Mouse (Mus musculus): ENCODE results near the gene Sept11.
A peak's percentile ranks its signal among the peaks of the same experiment; 100 is the strongest.

Gene Sept11

DNA sequence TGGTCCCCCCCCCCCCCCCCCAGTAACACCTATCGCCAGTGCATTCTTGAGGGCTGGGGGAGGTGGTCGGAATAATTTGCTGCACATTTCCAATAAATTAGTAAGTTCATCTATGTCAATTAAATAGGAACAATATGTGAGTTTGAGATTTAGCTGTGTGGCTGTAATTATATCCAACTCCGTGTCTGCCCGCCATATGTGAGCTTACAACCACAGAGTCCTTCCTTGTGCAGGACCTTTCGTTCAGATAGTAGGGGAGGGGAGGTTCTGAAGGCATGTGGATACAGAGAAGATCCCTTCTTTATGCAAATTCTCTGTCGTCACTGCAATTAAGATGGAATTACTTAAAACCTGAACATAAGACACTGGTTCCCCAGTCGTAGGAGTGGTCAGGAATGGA is 2.1 kb downstream of the Sept11 start:
- no peak for DNase-seq (ENCODE audit: inconsistent ontology term)

DNA sequence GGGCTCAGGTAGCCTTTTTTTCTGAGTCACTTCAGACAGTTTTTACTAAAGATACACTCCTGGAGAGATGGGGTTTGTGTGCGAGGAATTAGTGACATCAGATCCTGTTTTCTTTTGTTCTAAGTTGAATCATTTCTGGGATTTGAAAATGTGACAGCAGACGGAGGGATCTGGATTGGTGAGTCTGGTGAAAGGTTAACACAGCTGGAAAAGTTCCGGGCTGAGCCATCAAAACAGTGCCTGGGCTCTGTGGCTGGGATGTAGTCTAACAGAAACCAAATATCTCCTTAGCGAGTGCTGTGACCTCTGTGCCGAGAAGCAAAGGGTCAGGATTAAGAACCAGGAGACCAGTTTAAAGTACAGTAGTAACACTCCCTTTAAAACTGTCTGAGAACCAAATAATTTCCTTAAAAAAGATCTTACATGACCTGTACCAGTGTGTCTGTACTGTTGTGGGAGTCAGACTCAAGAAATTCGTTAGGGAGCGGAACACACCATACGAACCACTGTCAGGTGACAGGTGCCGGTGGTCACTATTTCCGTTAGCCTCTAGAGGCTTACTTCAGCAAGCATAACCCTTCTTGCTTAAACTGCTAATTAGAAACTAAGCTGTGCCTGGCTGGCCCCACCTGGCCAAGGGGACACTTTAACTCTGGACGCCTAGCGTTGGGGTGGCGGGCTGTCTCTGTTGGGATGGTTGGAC is 4.1 kb downstream of the Sept11 start:
- DNase-seq (ENCODE audit: inconsistent ontology term) = no peak

DNA sequence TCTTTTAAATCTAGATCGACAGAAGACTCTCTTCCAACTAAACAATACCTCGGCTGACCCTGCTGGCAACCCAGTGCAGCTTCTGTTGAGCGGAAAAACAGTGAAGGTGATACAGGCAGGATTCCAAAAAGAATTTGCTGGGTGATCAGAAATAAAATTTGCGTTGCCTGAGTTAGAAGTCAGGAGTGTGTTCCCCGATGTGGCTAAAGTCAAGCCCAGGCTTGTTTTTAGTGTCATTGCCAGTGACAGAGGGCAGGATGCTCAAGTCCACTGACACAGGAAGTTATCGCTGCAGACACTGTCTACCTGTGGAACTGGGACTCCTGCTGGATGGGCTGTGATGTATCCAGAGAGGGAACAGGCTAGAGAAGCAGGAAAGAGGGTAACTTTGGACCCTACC is 5.0 kb downstream of the Sept11 start:
- DNase-seq (ENCODE audit: inconsistent ontology term) = no peak

DNA sequence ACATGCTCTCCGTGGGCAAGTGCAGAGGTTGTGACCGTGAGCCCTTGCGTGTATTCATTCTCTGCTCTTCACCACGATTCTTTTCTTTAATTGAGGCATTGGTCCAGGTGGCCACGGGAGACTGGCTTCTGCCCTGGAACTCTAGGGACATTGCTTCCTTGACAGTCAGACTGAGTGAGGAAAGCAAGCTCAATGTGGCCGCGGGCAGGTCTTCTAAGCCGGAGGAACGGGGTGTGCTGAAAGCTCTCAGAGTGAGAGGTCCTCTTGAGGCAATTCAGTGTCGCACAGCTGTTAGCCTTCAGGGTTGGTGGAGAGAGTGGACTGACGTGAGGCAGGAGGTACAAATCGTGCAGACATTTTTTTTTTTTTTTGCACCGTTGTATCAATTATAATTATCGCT is 5.6 kb downstream of the Sept11 start:
- no peak for DNase-seq (ENCODE audit: inconsistent ontology term)

DNA sequence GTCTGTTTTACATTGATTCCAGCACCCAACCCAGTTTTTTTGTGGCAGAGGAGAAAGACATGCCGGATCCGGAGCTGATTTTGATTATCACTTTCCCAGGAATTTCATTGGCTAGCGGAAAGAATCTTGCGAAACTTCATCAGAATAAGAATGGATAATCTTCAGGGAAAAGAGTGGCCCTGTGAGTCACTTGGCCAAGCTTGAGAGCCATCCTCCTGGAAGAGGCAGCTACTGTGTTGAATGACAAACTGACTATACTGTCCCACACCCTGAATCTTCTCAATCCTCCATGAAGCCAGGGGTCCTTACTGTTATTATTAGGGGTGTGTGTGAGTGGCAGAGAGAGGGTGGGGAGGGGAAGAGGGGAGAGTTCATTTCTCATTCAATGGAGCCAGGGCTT is 7.7 kb downstream of the Sept11 start:
- DNase-seq (ENCODE audit: inconsistent ontology term) = peak; percentile 42

DNA sequence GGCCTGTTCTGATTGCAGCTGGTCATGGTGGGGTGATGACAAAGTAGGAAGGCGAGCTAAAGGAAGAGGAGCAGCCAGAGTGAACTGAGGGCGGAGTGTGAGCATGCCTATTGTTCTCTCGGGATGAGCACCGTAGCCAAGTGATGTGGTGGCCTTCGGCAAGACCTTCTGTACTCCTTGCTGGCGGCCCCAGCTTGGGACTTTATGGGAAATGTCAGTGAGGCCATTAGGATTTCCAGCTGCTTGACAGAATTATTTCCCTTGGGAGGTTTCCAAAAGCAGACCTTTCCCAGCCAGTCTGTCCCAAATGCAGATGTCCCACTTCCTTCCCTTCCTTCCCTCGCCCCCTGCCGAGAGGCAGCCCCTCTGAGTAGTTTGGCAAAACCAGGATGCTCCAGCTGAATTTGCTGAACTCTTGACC is 8.1 kb downstream of the Sept11 start:
- DNase-seq (ENCODE audit: inconsistent ontology term) = no peak

DNA sequence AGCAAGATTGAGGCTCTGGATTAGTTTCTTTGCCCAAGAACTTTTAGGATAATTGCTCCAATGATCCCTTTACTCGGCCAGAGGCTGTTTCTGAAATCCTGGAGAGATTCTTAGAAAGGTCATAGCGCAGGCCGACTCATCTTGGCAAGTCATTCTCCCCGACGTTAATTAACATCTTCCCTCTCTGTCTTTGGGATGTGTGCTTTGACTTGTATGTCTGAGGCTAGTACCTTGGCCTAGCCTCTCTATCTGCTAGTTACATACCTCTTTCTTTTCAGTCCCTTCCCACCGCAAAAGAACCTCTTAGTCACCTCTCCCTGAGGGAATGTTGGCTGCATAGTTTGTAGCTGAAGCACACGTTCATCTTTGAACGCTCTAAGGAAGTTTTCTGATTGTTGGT is 10.4 kb downstream of the Sept11 start:
- peak; percentile 52 for DNase-seq (ENCODE audit: inconsistent ontology term)

DNA sequence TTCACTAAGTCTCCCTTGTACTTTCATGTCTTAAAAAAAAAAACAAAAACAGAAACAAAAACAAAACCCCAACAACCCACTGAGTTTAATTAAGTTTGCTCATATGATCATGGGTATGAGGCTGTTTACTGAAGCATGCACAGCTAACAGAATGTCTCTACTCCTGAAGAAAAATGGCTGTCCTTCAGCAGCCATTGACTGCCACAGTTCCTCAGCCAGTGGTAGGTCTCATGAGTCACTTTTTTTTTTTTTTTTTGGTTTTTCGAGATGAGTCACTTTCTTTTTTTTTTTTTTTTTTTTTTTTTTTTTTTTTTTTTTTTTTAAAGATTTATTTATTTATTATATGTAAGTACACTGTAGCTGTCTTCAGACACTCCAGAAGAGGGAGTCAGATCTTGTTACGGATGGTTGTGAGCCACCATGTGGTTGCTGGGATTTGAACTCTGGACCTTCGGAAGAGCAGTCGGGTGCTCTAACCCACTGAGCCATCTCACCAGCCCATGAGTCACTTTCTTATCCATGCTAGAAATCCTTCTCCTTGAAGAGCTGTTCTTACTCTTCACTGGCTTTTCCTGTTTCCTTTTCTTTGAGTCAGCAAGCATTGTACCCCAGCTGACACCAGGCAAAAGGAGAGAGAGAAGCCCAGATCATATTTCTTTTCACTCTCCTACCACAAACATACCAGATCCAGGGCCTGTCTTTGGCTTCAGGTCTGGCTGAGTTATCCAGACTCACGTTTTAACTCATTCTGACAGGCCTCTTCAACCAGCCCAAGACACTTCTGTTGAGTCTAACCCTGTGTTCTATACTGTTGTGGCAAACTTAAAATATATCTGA is 12.0 kb downstream of the Sept11 start:
- DNase-seq (ENCODE audit: inconsistent ontology term) = peak; percentile 60

DNA sequence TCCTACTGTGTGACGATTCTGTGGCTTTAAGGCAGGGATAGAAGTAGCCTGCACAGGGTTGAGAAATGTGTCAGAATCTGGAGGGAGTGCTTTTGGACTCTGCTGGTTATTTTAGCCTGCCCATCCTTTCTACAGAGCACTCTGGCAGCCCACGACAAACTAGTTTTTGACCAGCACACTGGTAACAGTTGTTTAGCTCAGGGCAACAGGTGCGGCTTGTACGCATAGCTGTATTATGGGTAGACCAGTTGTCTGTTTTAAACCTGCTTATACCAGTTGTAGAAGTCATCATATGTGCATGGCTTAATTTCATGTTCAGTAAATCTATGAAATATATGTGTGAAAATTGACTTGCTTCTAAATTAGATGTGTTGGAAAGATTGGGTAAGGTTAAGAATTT is 12.8 kb downstream of the Sept11 start:
- no peak for DNase-seq (ENCODE audit: inconsistent ontology term)

DNA sequence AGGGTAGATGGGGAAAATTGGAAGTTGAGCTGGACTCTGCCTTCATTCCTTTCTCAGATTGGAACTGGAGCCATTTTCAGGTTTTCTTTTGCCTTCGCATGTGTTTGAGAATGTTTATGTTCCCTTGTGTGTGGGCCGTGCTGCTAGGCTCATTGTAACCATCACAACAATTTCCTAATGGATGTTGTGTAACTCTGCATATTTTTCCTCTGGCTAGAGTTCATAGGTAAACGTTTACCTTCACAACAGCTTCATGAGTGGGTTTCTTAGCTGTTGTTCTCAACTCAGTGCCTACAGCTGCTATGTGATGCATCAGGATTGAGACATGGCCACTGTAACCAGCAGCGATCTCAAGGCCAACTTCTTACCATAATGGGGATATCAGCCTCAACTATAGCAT is 15.5 kb downstream of the Sept11 start:
- no peak for DNase-seq (ENCODE audit: inconsistent ontology term)

DNA sequence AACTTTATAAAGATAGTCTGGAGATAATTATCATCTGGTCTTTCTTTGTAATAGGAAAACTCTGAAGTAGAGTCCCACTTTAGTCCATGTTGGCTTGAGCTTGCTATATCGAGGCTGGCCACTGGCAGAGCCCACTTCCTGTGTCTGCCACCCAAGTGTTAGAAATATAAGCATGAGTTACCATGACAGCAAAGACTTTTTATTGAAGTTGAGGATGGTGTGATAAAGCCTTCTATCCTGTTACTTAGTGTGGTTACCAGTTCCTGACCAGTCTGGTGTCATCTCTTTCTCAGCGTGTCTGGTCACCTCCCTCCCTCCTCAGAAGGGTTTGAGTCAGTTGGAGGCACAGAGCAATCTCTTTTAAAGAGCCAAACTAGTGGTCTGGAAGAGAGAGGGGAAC is 16.3 kb downstream of the Sept11 start:
- no peak for DNase-seq (ENCODE audit: inconsistent ontology term)

DNA sequence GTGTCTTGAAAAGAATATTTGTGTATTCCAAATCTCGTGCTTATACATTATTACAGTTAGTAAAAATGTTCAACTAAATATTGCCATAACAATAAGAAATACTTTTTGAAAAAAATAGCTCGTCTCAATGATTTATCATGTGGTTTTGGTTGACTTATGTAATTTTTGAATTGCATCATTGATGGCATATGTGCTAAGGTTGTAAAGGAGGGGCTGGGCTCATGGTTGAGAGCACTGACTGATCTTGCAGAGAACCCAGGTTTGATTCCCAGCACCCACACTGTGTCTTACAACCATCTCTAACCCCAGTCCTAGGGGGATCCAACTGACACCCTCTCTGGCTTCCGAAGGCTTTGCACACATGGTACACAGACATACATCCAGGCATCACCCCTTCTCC is 19.1 kb downstream of the Sept11 start:
- DNase-seq (ENCODE audit: inconsistent ontology term) = no peak

DNA sequence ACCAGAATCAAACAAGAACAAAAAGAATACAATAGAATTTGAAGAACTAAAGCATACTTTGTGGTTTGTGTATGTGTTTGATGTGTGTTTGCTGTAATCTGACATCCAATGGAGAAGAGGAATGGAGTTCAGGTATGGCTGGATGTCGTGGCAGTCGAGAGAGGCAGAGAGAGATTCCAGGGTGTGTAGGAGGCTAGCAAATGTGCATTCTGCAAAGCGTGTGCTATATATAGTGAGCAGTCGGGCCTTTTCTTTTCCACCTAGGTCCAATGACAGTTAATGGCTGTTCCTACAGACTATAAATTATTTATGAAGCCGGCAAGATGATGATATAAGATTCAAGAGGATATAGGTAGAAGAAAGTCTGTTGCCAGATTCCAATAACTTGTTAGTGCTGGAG is 20.3 kb downstream of the Sept11 start:
- DNase-seq (ENCODE audit: inconsistent ontology term) = no peak

DNA sequence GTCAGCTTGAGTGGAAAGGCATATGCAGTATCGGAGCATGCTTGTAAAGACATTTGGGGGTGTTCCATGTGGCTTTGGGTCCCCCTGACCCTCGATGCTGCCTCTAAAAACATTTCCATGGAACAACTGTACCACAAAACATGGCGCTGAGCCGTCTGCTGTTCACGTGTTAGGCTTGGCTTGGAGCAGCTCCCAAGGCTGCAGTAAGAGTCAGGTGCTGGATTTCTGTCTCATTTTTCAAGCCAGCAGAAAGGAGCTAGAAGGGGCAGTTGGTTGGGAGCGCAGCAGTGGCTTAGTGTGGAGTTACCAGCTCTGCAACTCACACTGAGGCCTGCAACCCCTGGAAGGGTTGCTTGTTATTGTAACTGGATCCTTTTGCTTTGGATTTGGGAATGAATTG is 21.3 kb downstream of the Sept11 start:
- DNase-seq (ENCODE audit: inconsistent ontology term) = no peak

DNA sequence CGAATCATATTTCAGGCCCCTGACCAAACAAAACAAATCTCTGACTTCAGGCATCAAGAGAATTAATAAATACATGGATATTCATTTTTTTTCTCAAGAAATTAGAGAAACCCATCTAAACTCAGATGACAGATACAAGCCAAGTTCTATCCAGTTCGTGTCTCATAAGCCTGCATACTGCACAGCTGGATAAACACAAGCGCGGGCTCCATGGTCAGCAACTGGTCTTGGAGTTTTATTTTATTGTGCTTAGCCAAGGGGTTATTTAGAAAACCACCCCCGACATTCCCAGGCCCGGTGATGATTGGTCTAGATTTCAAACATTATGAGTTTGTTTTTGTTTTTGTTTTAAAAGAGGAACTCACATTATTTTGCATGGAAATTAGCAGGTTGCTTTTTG is 21.8 kb downstream of the Sept11 start:
- no peak for DNase-seq (ENCODE audit: inconsistent ontology term)

DNA sequence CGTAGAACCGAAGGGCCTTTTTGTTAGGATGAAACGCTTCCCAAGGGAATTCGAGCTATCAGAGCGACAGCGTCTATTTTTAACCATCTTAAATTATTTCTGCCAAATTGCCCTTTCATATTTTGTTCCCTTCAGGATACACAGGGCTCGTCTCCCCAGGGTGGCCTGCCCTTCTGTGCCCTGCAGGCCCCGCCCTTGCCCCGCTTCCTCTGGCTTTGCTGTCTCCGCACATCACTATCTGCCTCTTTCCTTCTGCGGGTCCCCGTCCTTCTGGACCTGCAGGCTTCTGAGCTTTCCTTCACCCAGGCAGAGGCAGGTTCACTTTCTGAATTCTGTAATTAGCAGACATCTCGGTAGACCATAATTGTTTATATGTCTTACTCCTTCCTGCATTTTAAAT is 22.6 kb downstream of the Sept11 start:
- DNase-seq (ENCODE audit: inconsistent ontology term) = no peak

DNA sequence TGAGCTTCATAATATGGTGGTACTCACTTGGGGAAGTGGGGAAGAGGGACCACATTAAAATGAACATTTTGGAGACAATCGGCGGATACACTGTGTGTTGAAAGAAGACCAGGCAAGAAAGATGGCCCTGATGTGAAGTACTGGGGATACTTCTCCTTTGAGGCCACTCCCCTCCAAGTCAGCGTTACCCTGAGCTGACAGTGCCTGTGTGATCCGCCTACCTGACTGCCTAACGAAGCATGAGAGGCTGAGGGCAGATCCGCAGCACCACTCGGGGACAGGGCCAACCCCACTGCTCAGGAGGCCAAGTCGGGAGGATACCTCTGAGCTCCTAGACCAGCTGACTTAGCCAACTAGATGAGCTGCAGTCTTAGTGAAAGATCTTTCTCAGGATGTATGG is 24.4 kb downstream of the Sept11 start:
- DNase-seq (ENCODE audit: inconsistent ontology term) = no peak

DNA sequence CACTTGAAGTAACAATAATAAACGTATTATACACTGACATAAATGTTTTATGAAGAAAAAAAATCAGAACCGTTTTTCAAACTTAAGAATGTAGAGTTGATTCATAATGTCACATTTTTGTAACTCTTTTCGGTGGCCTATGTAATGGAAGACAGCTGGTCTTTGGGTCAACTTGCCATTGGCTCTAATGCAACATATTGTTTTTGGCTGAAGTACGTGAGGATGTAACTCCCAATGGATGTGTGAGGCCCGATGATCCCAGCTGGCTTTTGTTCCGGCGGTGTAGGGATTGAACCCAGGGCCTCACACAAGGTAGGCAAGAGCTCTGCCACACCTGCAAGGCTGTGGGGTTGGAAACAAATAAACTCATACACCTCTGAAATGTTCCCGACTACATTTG is 28.4 kb downstream of the Sept11 start:
- no peak for DNase-seq (ENCODE audit: inconsistent ontology term)

DNA sequence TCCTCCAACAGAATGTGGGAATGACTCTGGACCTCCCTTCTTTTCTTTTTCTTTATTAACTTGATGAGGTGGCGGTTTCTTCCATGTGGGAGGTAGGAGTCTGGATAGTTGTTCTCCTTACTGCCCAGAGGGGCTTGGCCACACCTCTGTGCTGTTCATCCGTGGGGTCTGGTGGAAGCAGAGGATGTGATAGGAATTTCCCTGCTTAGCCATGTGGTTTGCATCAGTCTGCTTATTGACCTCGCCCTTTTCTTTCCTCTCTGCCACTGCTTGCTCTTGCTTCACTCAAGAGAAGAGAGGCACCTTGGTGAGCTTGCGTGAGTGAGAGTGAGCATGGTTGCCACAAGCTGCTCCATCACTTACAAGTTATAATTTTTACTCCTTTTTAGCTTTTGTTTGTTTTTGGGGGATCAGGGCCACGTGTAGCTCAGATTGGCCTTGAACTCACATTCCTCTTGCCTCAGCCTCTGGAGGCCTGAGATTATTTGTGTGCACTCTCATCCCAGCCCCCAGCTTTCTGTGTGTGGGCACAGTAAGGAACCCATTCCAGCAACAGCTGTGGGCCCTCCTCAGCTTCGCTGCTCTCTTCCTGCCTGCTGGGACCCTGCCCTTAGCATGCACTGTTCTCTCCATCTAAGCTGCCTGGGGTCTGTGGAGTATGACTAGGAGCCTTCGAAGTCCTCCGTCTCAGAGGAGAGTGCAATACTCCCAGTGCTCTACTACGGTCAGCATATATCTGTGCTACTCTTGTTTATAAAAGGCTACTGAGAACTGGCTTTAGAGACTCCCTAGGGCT is 31.0 kb downstream of the Sept11 start:
- no peak for DNase-seq (ENCODE audit: inconsistent ontology term)

DNA sequence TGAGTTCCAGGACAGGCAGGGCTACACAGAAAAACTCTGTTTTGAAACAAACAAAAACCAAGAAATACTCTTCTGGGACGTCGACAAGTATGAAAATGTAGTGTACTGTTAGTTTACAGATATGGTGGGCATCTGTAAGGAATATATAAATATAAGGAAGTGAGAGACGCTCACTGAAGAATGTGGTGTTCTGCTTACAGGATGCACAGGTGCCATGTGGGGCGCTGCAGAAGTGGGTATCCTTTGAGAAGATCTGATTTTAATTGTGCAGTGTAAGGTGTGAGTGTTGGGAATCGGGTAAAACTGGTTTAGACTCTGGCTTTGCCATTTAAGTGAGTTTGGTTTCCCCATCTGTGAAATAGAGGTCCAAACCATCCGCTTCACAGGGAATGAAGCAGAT is 32.1 kb downstream of the Sept11 start:
- no peak for DNase-seq (ENCODE audit: inconsistent ontology term)

DNA sequence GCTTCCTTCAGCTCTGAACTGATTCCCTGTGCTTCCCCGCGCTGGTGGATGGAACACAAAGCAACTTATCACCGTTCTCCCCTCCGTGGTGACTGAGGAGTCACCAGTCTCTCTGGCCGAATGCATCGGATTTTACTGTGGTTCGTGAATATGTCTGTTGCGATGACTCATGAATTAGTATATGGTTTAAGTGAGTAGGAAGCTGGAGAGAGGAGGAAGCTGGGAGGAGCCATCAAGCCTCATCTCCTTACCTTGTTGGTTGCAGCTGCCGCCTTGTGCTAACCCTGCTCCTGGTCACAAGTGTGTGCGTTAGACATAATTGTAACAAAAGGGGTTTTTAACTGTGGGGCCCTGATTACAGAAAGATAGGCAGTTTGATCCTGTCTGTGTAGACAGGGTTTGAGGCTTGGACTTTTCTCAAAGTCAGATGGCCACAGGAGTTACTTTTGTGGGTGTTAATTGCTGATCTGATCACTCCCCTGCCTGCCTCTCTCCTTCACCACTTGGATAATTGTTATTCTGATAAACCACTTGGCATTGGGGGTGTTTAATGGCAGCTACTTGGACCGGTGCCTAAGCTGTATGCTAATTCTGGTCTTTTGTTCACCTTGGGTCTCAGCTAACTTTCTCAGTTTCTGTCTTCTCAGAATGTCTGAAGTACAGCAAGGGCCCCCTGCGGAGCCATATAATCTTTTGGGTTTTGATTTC is 33.1 kb downstream of the Sept11 start:
- no peak for DNase-seq (ENCODE audit: inconsistent ontology term)
